Mouse (Mus musculus) ovary, postnatal 10 days (tissue): ENCODE results near the gene Wnt9a.

ENCODE experiments used
- DNase-seq: peaks from one replicate; pipeline ENCODE4 v3.0.0; 2022; ENCODE audit warnings: low spot score

The Wnt9a gene

GRCm38 (mm10) chr11:59302700-59303569 lies 3.8 kb upstream of the Wnt9a start:
- DNase-seq: peak; percentile 61

GRCm38 (mm10) chr11:59305008-59305820 lies 1.5 kb upstream of the Wnt9a start:
- DNase-seq: no peak

- DNase-seq: no peak
Observed at GRCm38 (mm10) chr11:59305821-59306215, 910 bp upstream of the Wnt9a start.

GRCm38 (mm10) chr11:59307422-59308163 lies 865 bp downstream of the Wnt9a start:
- DNase-seq: peak; percentile 81

- no peak for DNase-seq
Observed at GRCm38 (mm10) chr11:59308164-59308542, 1.4 kb downstream of the Wnt9a start.

GRCm38 (mm10) chr11:59308625-59309024 lies 1.9 kb downstream of the Wnt9a start:
- no peak for DNase-seq

- no peak for DNase-seq
Observed at GRCm38 (mm10) chr11:59309106-59309805, 2.5 kb downstream of the Wnt9a start.

GRCm38 (mm10) chr11:59309976-59310375 lies 3.2 kb downstream of the Wnt9a start:
- DNase-seq: no peak

GRCm38 (mm10) chr11:59312060-59312459 lies 5.3 kb downstream of the Wnt9a start:
- no peak for DNase-seq

GRCm38 (mm10) chr11:59312501-59312900 lies 5.8 kb downstream of the Wnt9a start:
- DNase-seq: no peak

- DNase-seq: no peak
Observed at GRCm38 (mm10) chr11:59313029-59313811, 6.5 kb downstream of the Wnt9a start.

GRCm38 (mm10) chr11:59313944-59314343 lies 7.2 kb downstream of the Wnt9a start:
- no peak for DNase-seq

GRCm38 (mm10) chr11:59316517-59316916 lies 9.8 kb downstream of the Wnt9a start:
- no peak for DNase-seq

- no peak for DNase-seq
Observed at GRCm38 (mm10) chr11:59322988-59323387, 16.3 kb downstream of the Wnt9a start.

GRCm38 (mm10) chr11:59324777-59325176 lies 18.0 kb downstream of the Wnt9a start:
- DNase-seq: no peak

GRCm38 (mm10) chr11:59327625-59328024 lies 20.9 kb downstream of the Wnt9a start:
- DNase-seq: no peak

GRCm38 (mm10) chr11:59329616-59330015 lies 22.9 kb downstream of the Wnt9a start:
- no peak for DNase-seq

GRCm38 (mm10) chr11:59330560-59330959 lies 23.8 kb downstream of the Wnt9a start:
- DNase-seq: no peak

GRCm38 (mm10) chr11:59331167-59331869 lies 24.6 kb downstream of the Wnt9a start:
- DNase-seq: no peak

- DNase-seq: no peak
Observed at GRCm38 (mm10) chr11:59332938-59333337, 26.2 kb downstream of the Wnt9a start.
